Mouse (Mus musculus): ENCODE results near the gene Fxyd1.

The Fxyd1 gene

GRCm38 (mm10) chr7:31077885-31078445, 21.0 kb upstream of the Fxyd1 start:
- DNase-seq (ENCODE audit: low spot score) = peak; percentile 80

- no peak for DNase-seq (ENCODE audit: low spot score)
Measured at GRCm38 (mm10) chr7:31077470-31077869, 20.5 kb upstream of the Fxyd1 start.

DNA sequence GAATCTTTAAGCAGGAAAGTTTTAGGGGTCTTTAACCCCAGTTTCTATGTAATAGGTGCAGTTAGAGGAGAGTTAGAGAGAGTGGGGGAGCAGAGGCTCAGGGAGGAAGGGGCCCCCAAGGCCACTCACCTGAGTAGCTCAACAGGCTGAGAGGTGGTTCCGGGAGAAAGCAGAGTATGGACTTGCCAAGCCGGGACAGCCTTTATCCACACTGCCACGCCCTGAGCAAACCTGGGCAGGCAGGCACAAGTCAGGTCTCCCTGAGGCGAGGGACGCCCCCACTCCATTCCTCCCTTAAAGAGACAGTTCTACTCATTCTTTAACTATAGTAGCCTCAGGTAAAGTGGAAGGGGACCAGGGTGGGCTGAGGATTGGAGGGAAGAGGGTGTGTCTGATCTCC, 19.5 kb upstream of the Fxyd1 start, which contains the start of gene Fxyd3:
Fxyd3 (minus strand) TSS at position 213 of the 400 bp plus-strand sequence.
- DNase-seq (ENCODE audit: low spot score) = no peak

DNA sequence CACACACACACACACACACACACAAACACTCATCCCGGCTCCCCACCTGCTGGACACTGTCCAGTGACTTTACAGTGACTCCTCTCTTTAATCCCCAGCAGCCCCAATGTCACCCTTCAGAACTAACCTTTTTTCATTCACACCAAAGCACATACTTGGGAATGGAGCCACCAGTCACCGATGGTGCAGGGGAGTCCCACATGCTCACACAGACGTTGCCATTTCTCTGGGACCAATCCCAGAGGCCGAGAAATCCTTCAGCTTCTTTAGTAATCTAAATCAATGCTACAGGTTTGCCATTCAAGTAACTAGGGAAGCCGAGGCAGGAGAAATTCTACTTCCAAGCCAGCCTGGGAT, 17.7 kb upstream of the Fxyd1 start:
- no peak for DNase-seq (ENCODE audit: low spot score)

- no peak for DNase-seq (ENCODE audit: low spot score)
Measured at GRCm38 (mm10) chr7:31074061-31074712, 17.2 kb upstream of the Fxyd1 start.

DNA sequence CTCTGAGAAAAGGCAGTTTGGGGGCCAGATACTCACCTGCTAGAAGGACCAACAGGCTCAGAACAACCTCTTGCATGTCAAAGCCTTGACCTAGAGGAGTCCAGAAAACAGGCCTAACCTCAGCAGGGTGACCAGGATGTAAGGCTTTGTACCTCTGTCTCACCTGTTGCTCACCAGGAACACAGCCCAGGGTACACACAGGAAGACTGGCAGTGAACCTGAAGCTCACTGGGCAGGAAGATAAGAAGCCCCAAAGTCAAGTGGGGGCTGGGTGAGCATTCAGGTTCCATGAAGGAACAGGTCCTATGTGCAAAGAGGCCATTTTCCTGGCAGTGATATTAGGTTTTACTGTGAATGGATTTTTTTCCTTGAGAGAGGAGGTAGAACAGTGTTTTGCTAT, 16.5 kb upstream of the Fxyd1 start:
- DNase-seq (ENCODE audit: low spot score) = no peak

DNA sequence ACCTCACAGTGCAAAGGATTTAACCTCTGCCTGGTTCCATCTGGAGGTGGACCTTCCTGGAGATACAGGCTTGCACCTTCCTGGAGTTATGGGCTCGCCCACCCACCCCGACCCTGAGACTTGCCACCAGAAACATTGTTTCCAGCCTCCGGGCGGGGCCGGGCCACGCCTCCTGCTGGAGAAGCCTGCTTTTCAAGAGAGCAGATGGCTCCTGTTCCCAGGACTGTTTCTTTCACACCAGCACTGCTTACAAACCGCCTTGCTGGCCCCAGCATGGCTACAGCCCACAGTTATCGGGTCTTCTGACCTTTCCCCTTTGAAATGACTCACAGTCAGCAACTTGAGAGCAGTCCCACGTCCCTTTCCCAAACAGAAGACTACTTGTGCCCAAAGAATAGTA, 15.3 kb upstream of the Fxyd1 start:
- DNase-seq (ENCODE audit: low spot score) = no peak

DNA sequence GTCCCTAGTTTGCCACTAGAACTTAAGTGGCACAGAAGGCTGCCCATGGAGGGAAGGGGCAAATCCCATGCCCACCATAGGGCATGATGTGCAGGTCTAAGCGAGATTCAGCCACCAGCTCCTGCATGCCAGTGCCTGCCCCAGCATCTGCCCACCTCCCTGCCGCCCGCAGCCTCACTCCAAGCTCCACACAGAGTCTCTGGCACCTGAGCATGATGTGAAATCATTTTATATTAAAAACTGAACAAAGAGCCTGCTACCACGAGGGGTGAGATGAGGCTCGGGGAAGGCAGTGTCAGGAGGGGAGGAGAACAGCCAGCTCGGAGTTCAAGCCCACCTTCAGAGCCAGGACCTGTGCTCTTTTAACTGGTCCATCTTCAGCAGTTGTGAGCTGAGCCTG, 13.3 kb upstream of the Fxyd1 start:
- no peak for DNase-seq (ENCODE audit: low spot score)

GRCm38 (mm10) chr7:31069491-31069890, 12.5 kb upstream of the Fxyd1 start:
- no peak for DNase-seq (ENCODE audit: low spot score)

DNA sequence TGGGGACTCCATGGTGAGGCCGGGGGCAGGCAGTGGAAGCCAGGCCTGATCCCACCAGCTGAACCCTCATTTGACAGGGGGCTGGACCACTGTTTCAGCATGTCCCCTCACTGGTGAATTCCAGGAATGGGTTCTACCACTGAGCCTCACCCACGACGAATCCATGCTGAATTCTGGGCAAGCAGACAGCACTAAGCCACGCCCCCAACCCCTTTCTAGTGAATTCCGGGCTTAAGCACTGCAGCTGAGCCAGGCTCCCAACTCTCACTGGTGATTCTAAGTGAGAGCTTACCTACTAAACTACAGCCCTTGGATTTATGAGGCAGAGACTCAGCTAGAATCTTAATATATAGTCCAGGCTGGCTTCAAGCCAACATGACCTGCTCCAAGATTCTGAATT, 10.8 kb upstream of the Fxyd1 start:
- no peak for DNase-seq (ENCODE audit: low spot score)

- DNase-seq (ENCODE audit: low spot score) = no peak
Measured at GRCm38 (mm10) chr7:31063074-31063560, 6.1 kb upstream of the Fxyd1 start.

DNA sequence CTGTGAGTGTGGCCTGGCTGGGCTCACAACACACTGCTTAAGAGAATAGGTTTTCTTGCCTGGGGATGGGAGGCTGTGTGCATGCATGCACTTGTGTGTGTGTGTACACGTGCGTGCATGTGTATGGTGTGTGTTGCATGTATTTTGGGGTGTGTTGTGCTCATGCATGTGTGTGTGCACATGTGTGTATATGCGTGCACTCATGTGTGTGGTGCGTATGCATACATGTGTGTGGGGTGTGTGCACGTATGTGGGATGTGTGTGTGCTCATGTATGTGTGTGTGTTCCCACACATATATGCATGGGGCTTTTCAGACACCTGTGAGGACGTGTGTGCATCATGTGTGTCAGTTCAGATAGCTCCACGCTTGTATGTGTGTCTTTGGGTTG, 3.6 kb upstream of the Fxyd1 start:
- DNase-seq (ENCODE audit: low spot score) = no peak

DNA sequence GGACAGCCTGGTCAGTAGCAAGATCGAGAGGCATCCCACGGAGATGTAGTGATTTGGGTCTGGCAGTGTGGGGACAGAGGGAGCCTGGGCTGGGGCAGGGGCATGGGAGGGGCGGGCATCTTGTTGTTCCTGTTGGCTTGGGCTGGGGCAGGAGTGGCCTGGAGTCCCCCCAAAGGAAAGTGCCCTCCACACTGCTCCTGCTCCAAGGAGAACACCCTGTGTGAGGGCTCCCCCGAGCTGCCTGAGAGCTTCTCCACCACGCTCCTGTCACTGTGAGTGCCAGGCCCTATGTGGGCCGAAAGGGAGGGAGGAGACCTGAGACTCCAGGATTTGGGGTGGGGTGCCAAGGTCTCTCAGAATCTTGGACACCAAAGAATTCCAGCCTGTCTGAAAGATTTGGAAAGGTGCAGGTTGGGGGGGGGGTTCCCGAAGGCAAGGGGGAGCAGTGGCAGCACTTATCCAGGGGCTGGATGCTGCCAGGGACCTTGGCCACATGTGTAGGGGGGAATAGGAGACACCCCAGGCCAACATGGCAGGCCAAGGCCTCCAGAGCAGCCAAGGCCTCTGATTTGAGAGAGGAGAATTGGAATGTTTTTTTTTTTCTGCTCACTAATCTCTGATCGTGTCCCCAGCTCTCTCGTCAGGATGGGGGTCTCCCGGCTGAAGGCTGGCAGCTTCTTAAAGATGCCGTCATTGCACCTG, 3.1 kb upstream of the Fxyd1 start:
- no peak for DNase-seq (ENCODE audit: low spot score)

DNA sequence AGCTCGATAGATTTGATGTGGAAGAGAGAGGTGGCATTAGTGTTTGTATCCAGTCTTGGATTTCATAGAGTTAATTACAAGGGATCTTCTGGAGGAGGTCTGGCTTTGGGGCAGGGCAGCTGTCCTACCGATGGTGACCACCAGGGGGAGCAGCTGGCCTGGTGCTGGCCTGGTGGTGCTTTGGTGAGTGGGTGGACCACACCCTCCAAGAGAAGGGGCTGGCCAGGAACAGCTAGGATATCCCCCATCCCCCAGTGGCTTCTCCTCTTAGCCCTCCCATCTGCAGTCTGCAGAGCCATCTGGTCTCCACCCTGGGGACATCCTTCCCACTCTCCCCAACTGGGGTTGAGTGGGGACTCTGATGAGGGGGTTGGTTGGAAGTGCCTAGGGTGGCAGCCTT, 2.1 kb upstream of the Fxyd1 start, which contains the start of gene Lgi4:
Lgi4 (plus strand) TSS at position 235 of the 400 bp plus-strand sequence.
- DNase-seq (ENCODE audit: low spot score) = peak; percentile 82

GRCm38 (mm10) chr7:31058211-31058610, 1.2 kb upstream of the Fxyd1 start:
- DNase-seq (ENCODE audit: low spot score) = no peak

GRCm38 (mm10) chr7:31057730-31058129, 731 bp upstream of the Fxyd1 start:
- DNase-seq (ENCODE audit: low spot score) = no peak

GRCm38 (mm10) chr7:31056448-31056847, 551 bp downstream of the Fxyd1 start:
- no peak for DNase-seq (ENCODE audit: low spot score)

GRCm38 (mm10) chr7:31055883-31056282, 1.1 kb downstream of the Fxyd1 start:
- DNase-seq (ENCODE audit: low spot score) = peak; percentile 51

GRCm38 (mm10) chr7:31055354-31055824, 1.6 kb downstream of the Fxyd1 start:
- peak; percentile 62 for DNase-seq (ENCODE audit: low spot score)

- no peak for DNase-seq (ENCODE audit: low spot score)
Measured at GRCm38 (mm10) chr7:31054661-31055320, 2.2 kb downstream of the Fxyd1 start.

DNA sequence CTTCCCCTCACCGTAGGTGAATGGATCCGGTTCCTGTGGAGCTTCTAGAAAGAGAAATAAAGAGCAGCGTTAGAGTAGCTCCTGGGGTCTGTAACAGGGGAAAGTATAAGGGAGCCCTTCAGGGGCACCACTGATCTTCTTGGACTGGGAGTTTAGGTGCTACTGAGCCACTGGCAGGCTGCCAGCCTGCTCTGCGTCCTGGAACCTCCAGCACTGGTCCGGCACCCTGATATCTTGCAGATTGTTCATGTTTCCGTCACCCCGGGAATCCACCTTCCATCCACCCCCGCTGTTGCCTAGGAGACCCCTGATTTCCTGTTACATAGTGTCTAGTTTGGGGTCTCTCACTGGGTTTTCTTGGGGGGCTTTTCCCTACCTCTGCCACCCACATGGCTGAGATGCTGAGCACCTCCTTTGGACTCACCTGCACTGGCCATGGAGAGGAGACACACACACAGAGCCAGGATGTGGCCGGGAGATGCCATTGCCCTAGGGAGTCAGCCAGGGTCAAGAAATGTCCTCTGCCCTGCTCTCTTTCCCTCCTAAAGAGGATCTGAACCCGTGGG, 3.0 kb downstream of the Fxyd1 start:
- no peak for DNase-seq (ENCODE audit: low spot score)

Measured in embryo, embryonic 10.5 days (tissue).